Mouse (Mus musculus) liver, embryonic 14 days (tissue): ENCODE data around the gene Grxcr1. TPM values are rescaled to one million over a fixed set of nuclear protein-coding genes. Genes with fewer than 3 reads are reported as not detected.

Experiments used
- polyA plus RNA-seq: library from polyadenylated mRNA; depleted of rRNA; stranded (reverse); fragments of >200 nt; gene quantifications from 2 replicates; pipeline ENCODE4 v1.2.3, GENCODE M21; 2012; rRNA removed

The Grxcr1 gene
- polyA plus RNA-seq, result not detected in 2 replicates

GRCm38 (mm10) chr5:68031744-68032143 lies at the start of gene Grxcr1:
Gene Grxcr1, plus strand, starts transcription at chr5:68031835.

Other genes starting within 250 kb of the Grxcr1 start
- 20.6 and 24.5 TPM in 2 replicates for gene Atp8a1, start 184.4 kb upstream of the Grxcr1 start, polyA plus RNA-seq
- not detected in 2 replicates for gene Gm5108, start 90.2 kb upstream of the Grxcr1 start, polyA plus RNA-seq
- gene Gm21905, start 85.4 kb upstream of the Grxcr1 start, polyA plus RNA-seq, result not detected in 2 replicates